8 mouse cellular contexts compared by ENCODE assay signal in genomic region chr13:23450398-23450797, GRCm38 (mm10). TPM values are rescaled to one million over a fixed set of nuclear protein-coding genes. Genes with fewer than 3 reads are reported as not detected.
A peak's percentile ranks its signal among the peaks of the same experiment; 100 is the strongest.
DNase-seq lines count a peak whose midpoint lies in the region; ATAC-seq and TF ChIP-seq lines count a peak whose summit lies in the region.

No protein-coding gene starts in this region.

- peak; percentile 29; the same call in 1 of the 2 replicates for ATAC-seq in forebrain, embryonic 15.5 days (replicated peaks)
- ATAC-seq in neural tube, embryonic 15.5 days (ENCODE audit: low FRiP score), result peak; percentile 22; the same call in 1 of the 2 replicates

- H3K4me3 ChIP-seq in ES-E14 (ENCODE audit: insufficient read depth in 1 of 2, low read depth in 1 of 2, low read length in 2 of 2, poor library complexity in 1 of 2, severe bottlenecking in 1 of 2), result peak overlapping the region; percentile 60 to 70
- peak overlapping the region; percentile 50 for H3K4me3 ChIP-seq in forebrain, embryonic 15.5 days
- peak overlapping the region; percentile 61 for H3K4me3 ChIP-seq in lung, adult 2 months (replicated peaks; ENCODE audit: extremely low read depth, low read depth, low read length)
- peak overlapping the region; percentile 56 for H3K4me3 ChIP-seq in neural tube, embryonic 15.5 days (replicated peaks)

- H3K27ac ChIP-seq in ES-E14 (ENCODE audit: insufficient read depth, low read depth, low read length, poor library complexity, severe bottlenecking), result no peak overlapping the region
- H3K27ac ChIP-seq in forebrain, embryonic 15.5 days (replicated peaks), result peak overlapping the region; percentile 76
- peak overlapping the region; percentile 72 for H3K27ac ChIP-seq in neural tube, embryonic 15.5 days (replicated peaks)

- no peak for TF ChIP-seq POLR2A in lung, adult 2 months (IDR thresholded peaks at IDR 0.05; ENCODE audit: borderline replicate concordance, extremely low read depth, low read depth, low read length)

- peak overlapping the region; percentile 66 for H3K9ac ChIP-seq in ES-E14 (ENCODE audit: insufficient read depth, low read depth, low read length, poor library complexity, severe bottlenecking)
- peak overlapping the region; percentile 68 for H3K9ac ChIP-seq in forebrain, embryonic 15.5 days (replicated peaks)
- H3K9ac ChIP-seq in neural tube, embryonic 15.5 days (replicated peaks), result peak overlapping the region; percentile 61

- intact Hi-C loops in heart, postnatal 36 days (cut with DNase I), result loop anchor here (5.0 kb wide), 1 partner anchor 1428 kb away; no protein-coding TSS in a partner anchor

- H3K9me3 ChIP-seq in ES-E14 (ENCODE audit: control insufficient read depth, insufficient read depth, low read depth, low read length), result no peaks in the 10 kb centered on the region
- no peaks in the 10 kb centered on the region for H3K9me3 ChIP-seq in forebrain, embryonic 15.5 days
- no peaks in the 10 kb centered on the region for H3K9me3 ChIP-seq in neural tube, embryonic 15.5 days (replicated peaks)

- H3K36me3 ChIP-seq in ES-E14 (ENCODE audit: control insufficient read depth, insufficient read depth, low read length, poor library complexity, severe bottlenecking), result no peaks in the 10 kb centered on the region
- H3K36me3 ChIP-seq in forebrain, embryonic 15.5 days, result no peaks in the 10 kb centered on the region
- no peaks in the 10 kb centered on the region for H3K36me3 ChIP-seq in neural tube, embryonic 15.5 days

- peaks cover 0 to 3% of the 10 kb centered on the region in 2 experiments; a peak in 1 of 4 replicates for H3K4me1 ChIP-seq in ES-E14 (ENCODE audit: control insufficient read depth in 2 of 2, insufficient read depth in 2 of 2, low read length in 2 of 2, poor library complexity in 1 of 2)
- H3K4me1 ChIP-seq in forebrain, embryonic 15.5 days, result peaks cover 9% of the 10 kb centered on the region; the same call in 1 of the 2 replicates
- H3K4me1 ChIP-seq in lung, adult 2 months (ENCODE audit: control insufficient read depth, insufficient read depth, low read length), result no peaks in the 10 kb centered on the region; the same call in 1 of the 2 replicates
- peaks cover 13% of the 10 kb centered on the region for H3K4me1 ChIP-seq in neural tube, embryonic 15.5 days

- H3K27me3 ChIP-seq in forebrain, embryonic 15.5 days, result no peaks in the 10 kb centered on the region
- no peaks in the 10 kb centered on the region for H3K27me3 ChIP-seq in neural tube, embryonic 15.5 days (replicated peaks)

- no peak for TF ChIP-seq CTCF in lung, adult 2 months (IDR thresholded peaks at IDR 0.05; ENCODE audit: insufficient read depth, low read length)

- in situ Hi-C loops in ES-E14 (cut with MboI; ENCODE audit: low sequenced_read_pairs in 2 of 2, unreplicated experiment in 2 of 2), result no loop called here

- peak overlapping the region; percentile 66 for H3K4me2 ChIP-seq in forebrain, embryonic 15.5 days (replicated peaks)
- peak overlapping the region; percentile 71 for H3K4me2 ChIP-seq in neural tube, embryonic 15.5 days

- WGBS in forebrain, embryonic 15.5 days, result under 1% methylated on average over 15 of the region's 15 CpGs
- whole genome bisulfite sequencing in lung, adult 2 months, result under 1% methylated on average over 15 of the region's 15 CpGs
- under 1% methylated on average over 15 of the region's 15 CpGs for WGBS in neural tube, embryonic 15.5 days

- no peak for DNase-seq in ES-E14 (ENCODE audit: low read depth, low spot score)
- peak; percentile 87 to 91 for DNase-seq in cerebellum, adult 18-20 months
- DNase-seq in heart, postnatal 36 days, result peak; percentile 87 to 90
- peak; percentile 81 to 94 for DNase-seq in layer of hippocampus, adult 8-10 months (ENCODE audit: low spot score in 2 of 2)
- DNase-seq in lung, adult 2 months, result peak; percentile 76
- DNase-seq in thymus, adult 18-20 months, result peak; percentile 63 to 79

TF ChIP-seq in ES-E14, 5 proteins besides CTCF, POLR2A, EP300 and RAD21:
- TF ChIP-seq CHD2 (IDR thresholded peaks at IDR 0.05; ENCODE audit: low read depth, low read length), result no peak
- TF ChIP-seq MAFK (IDR thresholded peaks at IDR 0.05; ENCODE audit: insufficient read depth, low read depth, low read length), result peak; percentile 94
- no peak for TF ChIP-seq HCFC1 (IDR thresholded peaks at IDR 0.05; ENCODE audit: borderline replicate concordance, insufficient read depth, low read length)
- TF ChIP-seq ZC3H11A (IDR thresholded peaks at IDR 0.05; ENCODE audit: borderline replicate concordance, low read depth, low read length), result no peak
- no peak for TF ChIP-seq ZNF384 (IDR thresholded peaks at IDR 0.05; ENCODE audit: low read depth, low read length)

RNA-seq across cellular contexts. Expression of gene Btn1a1, which starts 15.3 kb away (rescaled TPM):
- total RNA-seq in ES-E14 (2012; rRNA removed), result 0.11 and 0.62 TPM in 2 replicates
- polyA plus RNA-seq in forebrain, embryonic 15.5 days (2015; fragmentation: Nextera tagmentation; extraction: Ambion mirVana), result 0.05 and 0.08 TPM in 2 replicates
- total RNA-seq in heart, postnatal 36 days (2021), result not detected
- total RNA-seq in layer of hippocampus, adult 8-10 months (2022), result not detected
- not detected in 2 replicates for polyA plus RNA-seq in lung, adult 2 months (2012; rRNA removed)
- polyA plus RNA-seq in neural tube, embryonic 15.5 days (2015; fragmentation: Nextera tagmentation; extraction: Ambion mirVana), result 0.15 TPM in 1 of 2 replicates, not detected in the other

RNA-seq across cellular contexts. Expression of gene Abt1, which starts 26.7 kb away (rescaled TPM):
- total RNA-seq in ES-E14 (2012; rRNA removed), result 10.5 and 15.5 TPM in 2 replicates
- polyA plus RNA-seq in forebrain, embryonic 15.5 days (2015; fragmentation: Nextera tagmentation; extraction: Ambion mirVana), result 13.0 and 13.2 TPM in 2 replicates
- 1 to 10 TPM; 4.3 TPM for total RNA-seq in heart, postnatal 36 days (2021)
- 1 to 10 TPM; 8.0 to 9.0 (median 8.7) TPM for total RNA-seq in layer of hippocampus, adult 8-10 months (2022)
- 2.7 and 3.3 TPM in 2 replicates for polyA plus RNA-seq in lung, adult 2 months (2012; rRNA removed)
- polyA plus RNA-seq in neural tube, embryonic 15.5 days (2015; fragmentation: Nextera tagmentation; extraction: Ambion mirVana), result 9.3 and 10.3 TPM in 2 replicates

RNA-seq across cellular contexts. Expression of gene Btn2a2, which starts 38.3 kb away (rescaled TPM):
- total RNA-seq in ES-E14 (2012; rRNA removed), result 0.95 and 1.5 TPM in 2 replicates
- polyA plus RNA-seq in forebrain, embryonic 15.5 days (2015; fragmentation: Nextera tagmentation; extraction: Ambion mirVana), result 0.11 TPM in 1 of 2 replicates, not detected in the other
- not detected for total RNA-seq in heart, postnatal 36 days (2021)
- 1 to 10 TPM in 2 of 4 experiments, under 1 TPM in 2; 0.80 to 1.9 (median 1.1) TPM for total RNA-seq in layer of hippocampus, adult 8-10 months (2022)
- not detected in 2 replicates for polyA plus RNA-seq in lung, adult 2 months (2012; rRNA removed)
- polyA plus RNA-seq in neural tube, embryonic 15.5 days (2015; fragmentation: Nextera tagmentation; extraction: Ambion mirVana), result 0.14 and 0.22 TPM in 2 replicates
